Mouse (Mus musculus) adrenal gland, adult 8-10 months (tissue): Measurements from ENCODE around the gene Spns3. TPM values are rescaled to one million over a fixed set of nuclear protein-coding genes. Genes with fewer than 3 reads are reported as not detected.

Source experiments
- DNase-seq: peaks from one replicate; pipeline ENCODE4 v3.0.0; 2022
- total RNA-seq, 4 experiments: library from RNA; stranded (reverse); gene quantifications; 2 replicates each; pipeline ENCODE4 v1.2.4; 2022

Gene Spns3
- total RNA-seq, 4 experiments from 2014 or later = 0.12 to 0.25 (median 0.19) TPM; not detected in 1

GRCm38 (mm10) chr11:72514967-72515366 is 35.3 kb downstream of the Spns3 start:
- DNase-seq = no peak

- no peak for DNase-seq
Observed at GRCm38 (mm10) chr11:72508651-72509050, 41.7 kb downstream of the Spns3 start.

DNA sequence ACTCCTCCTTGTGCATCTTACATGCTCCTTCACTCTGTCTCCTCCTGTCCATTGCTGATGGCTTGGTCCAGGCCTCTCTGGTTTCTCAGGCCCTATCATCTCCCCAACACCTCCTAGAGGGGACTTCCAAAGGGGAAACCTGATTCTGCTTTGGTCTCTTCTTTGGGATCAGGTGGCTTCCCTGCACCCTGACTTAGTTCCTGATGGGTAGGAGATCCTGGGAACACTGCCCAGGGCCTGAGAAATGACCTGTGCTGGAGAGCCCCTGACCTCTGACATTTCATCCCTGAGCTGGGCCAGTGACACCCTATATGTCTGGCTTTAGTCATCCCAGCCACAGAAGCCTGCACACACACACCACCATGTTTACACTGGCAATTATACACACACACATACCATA is 42.7 kb downstream of the Spns3 start:
- DNase-seq = no peak

GRCm38 (mm10) chr11:72504016-72504797 is 46.1 kb downstream of the Spns3 start:
- no peak for DNase-seq

DNA sequence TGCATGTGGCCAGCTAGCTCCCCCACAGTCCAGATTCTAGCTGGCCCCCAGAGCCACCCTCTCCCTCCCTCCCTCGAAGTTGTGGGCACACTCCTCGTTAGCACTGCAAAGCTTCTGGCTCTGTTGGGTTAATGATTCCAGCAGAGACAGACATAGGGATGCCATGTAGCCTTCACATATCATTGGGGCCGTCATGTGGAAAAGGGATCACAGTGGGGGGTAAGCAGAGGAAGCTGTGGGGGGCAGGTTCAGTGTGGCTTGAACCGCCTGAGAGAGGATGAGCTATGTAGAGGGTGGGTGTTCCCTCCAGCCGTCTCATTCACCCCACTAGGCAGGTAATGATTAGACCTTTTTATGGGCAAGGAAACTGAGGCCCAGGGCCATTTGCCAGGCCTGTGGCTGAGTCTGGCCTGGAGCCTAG is 46.8 kb downstream of the Spns3 start:
- no peak for DNase-seq

DNA sequence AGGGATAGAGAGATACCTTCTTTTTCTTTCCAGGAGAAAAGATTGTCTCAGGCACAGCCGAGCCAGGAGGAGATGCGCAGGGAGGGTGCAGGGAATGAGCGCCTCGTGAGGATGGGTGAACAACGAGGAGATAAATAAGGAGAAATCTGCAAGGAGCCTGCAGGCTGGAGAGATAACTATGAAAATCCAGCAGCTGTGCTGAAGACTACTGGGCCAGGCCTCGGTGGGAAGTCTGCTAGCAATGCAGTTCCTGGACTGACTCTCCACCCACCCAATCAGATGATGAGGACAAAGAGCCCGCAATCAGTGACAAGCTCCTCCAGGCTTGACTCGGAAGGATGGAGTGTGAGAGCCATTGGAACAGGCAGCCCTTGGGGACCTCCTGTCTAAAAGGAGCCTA is 48.1 kb downstream of the Spns3 start:
- DNase-seq = no peak

- no peak for DNase-seq
Observed at GRCm38 (mm10) chr11:72501426-72502002, 48.8 kb downstream of the Spns3 start.

DNA sequence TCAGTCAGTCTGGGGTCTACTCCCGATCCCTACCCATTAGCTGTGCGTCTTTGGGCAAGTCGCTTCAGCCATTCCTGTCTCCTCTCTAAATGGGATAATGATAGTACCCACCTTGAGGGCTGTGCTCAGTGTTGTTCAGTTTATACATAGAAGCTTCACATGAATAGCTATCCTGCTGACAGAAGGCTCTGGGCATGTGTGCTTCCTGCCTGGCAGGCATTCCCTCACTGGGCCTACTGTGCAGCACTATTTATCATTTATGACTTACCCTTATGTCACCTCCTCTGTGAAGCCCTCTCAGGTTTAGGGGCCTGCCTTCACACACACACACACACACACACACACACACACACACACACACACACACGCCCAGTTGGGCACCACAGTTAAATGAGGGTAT is 50.2 kb downstream of the Spns3 start:
- no peak for DNase-seq

DNA sequence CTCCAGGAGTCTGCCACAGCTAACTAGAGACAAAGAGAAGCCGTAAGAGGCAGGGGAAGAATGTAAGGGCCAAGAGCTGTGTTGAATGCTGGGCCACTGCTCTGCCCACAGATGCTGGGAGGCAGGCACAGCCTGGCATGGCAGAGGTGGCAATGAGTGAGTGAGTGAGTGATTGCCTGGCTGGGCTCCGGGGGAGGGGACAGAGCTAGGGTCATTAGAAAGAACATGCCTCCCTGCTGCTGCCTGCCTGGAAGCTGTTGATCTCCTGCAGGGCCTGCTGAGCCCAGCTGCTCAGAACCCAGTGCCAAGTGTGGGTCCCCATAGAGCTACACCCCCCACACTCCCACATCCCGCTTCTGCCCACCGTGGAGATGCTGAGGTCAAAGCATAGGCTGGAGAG is 52.9 kb downstream of the Spns3 start:
- DNase-seq = no peak

DNA sequence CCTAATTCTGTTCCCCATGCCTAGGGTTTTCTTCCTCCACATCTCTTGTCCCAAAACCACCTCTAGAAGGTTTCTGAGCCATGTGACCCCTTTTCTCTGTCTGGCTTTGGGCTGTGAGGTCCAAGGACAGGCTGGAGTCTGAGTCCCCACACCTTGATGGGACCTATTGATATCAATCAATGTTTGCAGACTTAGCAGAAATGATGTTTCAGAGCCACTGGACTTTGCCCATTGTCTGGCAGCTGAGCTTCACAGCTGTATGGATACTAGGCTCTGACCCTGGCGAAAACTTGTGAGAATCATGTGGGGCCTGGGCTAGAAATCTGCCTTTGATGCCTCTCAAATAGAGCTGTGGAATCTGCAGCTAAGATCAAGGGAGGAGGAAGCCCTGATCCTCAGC is 53.5 kb downstream of the Spns3 start:
- no peak for DNase-seq

DNA sequence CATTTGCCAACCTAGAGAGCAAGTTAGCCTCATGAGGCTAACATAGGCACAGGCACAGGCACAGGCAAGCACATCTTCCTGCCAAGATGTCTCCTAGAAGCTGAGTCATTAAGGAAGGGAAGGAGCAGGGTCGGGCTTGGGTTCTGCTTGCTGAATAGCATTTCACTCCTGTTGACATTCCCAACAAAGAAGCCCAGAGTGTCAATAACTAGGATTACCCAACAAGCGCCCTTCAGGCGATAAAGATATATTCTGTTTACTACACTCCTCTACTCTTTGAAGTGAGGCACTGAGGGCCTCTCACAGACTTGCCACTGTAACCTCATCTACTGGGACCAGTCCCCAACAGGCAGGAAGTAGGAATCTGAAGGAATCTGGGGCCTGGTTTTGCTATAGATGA is 54.2 kb downstream of the Spns3 start:
- DNase-seq = no peak

DNA sequence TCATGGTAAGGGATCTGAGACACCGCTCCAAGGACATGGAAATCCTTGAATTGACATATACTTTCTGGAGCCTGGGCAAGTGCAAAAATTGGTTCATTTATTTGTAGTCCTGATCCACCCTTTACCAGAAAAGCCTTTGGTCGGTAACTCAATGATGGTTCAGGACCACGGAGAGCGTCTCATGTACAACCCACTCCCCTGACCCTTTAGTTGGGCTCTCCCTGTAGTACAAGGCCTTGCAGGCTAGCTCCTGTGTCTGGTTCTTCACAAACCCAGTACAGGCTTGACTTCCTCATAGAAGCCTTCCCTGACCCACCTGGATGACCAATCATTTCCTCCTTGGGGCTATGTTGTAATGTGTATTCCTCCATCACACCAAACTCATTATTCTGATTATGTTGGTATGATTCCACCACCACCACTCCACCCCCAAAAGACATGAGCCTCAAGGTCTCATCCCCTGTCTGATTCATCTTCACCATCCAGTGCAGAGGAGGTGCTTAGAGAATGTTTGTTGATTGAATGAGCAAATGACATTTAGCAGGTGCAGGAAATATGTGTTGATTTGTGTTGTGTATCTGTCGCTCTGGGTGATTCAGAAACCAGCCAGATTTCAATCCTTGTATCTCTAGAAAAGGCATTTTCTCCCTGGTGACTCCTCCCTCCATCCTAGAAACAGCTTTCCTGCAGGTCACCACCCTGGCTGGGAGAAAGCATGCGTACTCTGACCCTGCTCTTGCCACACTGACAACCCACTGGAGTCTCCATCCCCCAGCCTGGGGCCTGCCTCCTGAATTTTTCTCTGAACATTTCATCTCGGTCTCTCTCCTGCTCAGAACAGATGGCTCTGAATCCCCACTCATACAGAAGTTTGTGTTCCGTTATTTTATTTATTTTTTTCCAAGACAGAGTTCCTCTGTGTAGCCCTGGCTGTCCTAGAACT is 56.0 kb downstream of the Spns3 start:
- DNase-seq = no peak

DNA sequence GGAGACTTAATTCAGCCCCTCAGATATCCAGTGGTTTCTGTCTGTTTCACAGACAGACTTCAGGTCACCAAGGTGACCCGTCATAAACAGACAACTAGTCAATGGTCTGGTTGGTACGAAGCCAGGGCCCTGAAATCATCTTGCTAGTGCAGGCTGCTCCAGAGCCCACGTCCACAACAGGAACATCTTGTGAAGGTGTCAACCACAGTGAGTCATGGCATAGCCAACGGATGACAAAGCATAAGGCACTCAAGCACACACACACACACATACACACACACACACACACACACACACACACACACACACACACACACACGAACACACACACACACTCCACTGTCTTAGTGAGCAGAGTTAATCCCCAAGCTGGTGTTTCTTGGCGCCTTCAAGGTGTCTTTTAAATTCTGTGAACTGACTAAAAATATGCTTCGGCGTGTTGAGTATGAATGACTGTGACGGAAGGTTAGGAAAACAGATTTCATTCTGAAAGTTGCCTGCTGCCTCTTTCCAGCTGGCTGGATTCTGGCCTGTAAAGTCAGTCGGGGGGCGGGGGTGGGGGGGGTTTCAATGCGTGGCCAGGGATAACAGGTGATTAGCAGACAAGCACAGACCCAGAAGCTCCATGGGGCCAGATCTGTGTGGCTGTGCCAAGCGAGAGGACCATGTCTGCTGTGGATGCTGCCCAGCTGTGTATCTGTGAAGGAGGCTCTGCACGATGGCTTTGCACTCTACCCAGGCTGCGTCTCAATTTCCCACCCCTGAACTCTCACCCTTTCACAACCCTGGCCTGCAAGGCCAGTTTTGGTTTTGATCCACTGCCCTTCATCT is 59.0 kb downstream of the Spns3 start:
- no peak for DNase-seq

- DNase-seq = peak; percentile 86
Observed at GRCm38 (mm10) chr11:72489881-72490301, 60.4 kb downstream of the Spns3 start, which contains the start of gene Spns2. Gene Spns2 (minus strand): TSS chr11:72489904.

DNA sequence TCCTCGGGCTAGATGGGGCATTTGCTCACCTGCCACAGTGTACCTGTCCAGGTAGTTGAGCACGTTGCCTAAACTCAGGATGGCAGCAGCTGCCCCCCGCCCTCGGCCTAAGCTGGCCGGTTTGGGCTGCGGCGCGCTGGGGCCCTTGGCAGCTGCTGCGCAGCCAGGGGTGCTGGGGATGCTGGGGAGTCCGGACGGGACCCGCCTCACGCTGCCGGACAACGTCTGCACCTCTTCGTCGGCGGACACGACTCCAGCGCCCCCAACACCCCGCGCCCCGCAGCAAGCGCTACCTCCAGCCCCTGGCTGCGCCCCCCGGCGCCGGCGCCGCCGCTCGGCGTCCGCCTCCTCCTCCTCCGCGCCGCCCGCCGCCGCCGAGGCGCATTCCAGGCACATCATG is 60.9 kb downstream of the Spns3 start:
- DNase-seq = no peak

DNA sequence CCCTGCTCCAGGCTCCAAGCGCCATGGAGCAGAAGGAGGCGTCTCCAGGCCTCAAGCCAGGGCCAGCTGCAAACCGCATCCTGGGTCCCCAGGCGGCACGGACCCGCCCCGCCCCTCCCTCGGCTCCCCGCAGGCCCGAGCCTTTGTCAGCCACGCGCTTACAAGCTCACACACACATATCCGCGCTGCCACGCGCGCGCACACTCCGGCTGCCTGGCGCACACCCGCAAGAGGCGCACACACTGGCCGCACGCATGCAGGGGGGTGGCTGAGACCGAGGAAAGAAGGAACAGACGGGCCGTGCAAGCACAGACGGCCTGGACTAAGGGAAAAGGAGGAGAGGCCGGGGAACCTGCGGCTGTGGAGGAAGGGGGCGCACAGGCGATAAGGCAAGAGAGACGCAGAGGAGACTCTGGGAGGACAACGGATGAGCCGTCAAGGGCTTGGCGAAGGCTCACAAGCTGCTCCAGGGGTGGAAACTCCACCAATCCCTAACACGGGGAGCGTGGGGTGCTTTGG is 61.5 kb downstream of the Spns3 start:
- no peak for DNase-seq

GRCm38 (mm10) chr11:72487739-72488138 is 62.6 kb downstream of the Spns3 start:
- DNase-seq = no peak

DNA sequence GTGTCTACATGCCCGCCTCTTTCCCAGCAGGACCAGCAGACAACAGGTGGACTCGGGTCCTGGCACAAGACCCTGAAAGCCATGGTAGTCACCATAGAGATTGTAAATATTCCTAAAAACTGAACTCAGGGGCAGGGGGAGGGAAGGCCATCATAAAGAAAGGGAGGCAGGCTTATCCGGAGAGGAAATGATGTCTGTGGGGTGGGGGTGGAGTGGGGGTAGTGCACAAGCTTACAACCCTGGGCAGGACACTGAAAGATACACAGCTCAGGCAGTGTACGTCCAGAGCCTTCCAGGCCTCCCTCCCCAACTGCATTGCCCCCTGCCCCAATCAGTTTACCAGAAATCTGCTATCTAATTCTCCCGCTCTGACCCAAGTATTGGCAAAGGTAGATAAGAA is 63.1 kb downstream of the Spns3 start:
- DNase-seq = no peak

- DNase-seq = no peak
Observed at GRCm38 (mm10) chr11:72485960-72486359, 64.3 kb downstream of the Spns3 start.

GRCm38 (mm10) chr11:72485157-72485556 is 65.1 kb downstream of the Spns3 start:
- no peak for DNase-seq

GRCm38 (mm10) chr11:72484549-72484948 is 65.8 kb downstream of the Spns3 start:
- no peak for DNase-seq

DNA sequence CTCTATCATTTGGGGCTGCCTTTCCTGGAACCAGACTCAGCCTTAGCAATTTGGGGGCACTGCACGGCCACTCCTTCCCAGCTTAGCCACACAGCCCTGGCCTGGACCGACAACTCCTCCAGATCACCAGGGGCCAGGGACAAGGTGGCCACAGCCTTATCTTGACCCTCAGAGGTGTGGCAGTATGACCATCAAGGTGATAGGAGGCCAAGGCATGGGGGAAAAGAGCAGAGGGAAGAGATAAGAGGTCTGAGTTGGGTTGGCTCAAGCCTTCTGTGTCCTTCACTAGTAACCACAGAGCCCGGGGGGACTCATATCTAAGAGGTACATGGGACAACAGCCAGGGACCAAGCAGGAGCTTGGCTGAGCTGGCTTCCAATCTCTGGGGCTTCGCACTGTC is 68.4 kb downstream of the Spns3 start:
- DNase-seq = no peak
